Mouse (Mus musculus): ENCODE measurements around the gene Tgm7.

Tgm7 gene

DNA sequence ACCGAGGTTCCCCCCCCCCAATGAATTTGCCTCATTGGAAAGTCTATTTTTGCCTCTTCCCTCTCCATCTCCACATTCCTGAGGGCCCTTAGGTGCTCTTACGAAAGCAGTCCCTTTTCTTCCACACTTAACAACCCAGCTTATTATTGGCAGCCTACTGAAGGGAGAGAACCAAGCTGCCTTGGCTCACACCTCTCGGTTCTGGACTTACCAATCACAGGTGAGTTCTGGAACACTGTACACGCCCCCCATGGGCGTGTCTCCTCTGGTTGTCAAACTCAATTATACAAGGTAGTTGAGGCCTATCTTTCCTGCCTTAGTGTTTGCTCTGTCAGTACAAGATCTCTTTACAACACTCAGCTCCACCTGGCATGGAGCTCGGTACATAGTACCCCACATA is 37.7 kb downstream of the Tgm7 start:
- DNase-seq (ENCODE audit: low spot score): no peak

GRCm38 (mm10) chr2:121069506-121069905 is 40.1 kb downstream of the Tgm7 start:
- DNase-seq (ENCODE audit: low spot score): no peak

GRCm38 (mm10) chr2:121067116-121067515 is 42.5 kb downstream of the Tgm7 start:
- no peak for DNase-seq (ENCODE audit: low spot score)

DNA sequence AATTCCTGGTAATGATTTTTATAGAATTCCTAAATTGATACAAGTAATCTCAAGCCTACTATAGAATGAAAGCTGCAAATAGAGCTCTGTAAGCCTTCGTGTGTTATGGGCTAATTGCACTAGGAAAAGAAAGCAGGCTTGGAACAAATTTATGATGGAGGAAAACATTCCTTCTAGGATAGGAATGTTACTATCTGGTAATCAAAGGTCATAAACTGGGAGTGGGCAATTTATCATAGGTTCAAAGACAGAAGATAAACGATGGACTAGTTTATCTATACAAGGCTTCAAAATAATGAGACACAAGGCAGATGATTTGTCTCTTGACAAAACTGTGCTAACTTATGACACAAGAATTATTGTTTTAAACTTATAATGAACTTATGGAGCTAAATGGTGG is 48.3 kb downstream of the Tgm7 start:
- DNase-seq (ENCODE audit: low spot score): no peak

GRCm38 (mm10) chr2:121057997-121058396 is 51.6 kb downstream of the Tgm7 start:
- no peak for DNase-seq (ENCODE audit: low spot score)

- DNase-seq (ENCODE audit: low spot score): no peak
Observed at GRCm38 (mm10) chr2:121055915-121056314, 53.7 kb downstream of the Tgm7 start.

DNA sequence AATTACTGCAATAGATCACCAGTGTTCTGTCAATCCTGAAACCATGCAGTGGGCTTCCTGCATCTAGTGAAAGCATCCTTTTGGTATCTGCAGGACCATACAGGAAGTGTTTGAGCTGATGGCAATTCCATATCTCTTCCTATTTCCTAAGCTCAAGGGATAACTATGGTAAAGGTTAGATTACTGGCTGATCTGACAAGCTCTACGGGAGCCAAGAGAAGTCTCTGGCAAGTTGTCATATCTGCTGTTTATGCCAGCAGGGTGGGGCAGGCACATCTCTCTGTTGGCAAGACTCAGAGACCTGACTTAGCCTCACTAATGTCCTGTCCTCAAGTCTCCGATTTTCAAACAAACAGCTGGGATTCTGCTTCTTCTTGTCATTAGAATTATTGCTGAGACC is 55.5 kb downstream of the Tgm7 start:
- no peak for DNase-seq (ENCODE audit: low spot score)

- DNase-seq (ENCODE audit: low spot score): no peak
Observed at GRCm38 (mm10) chr2:121052176-121052575, 57.4 kb downstream of the Tgm7 start.

- DNase-seq (ENCODE audit: low spot score): no peak
Observed at GRCm38 (mm10) chr2:121045653-121046052, 63.9 kb downstream of the Tgm7 start.
